Mouse (Mus musculus) cortical plate, adult 2 months (tissue): ENCODE results near the gene Mgll. TPM values are rescaled to one million over a fixed set of nuclear protein-coding genes. Genes with fewer than 3 reads are reported as not detected.

ENCODE experiments used
- H3K27ac ChIP-seq: fragments of 200-500 bp; 2 replicates; pipeline ENCODE4 v1.5.1; 2012; ENCODE audit warnings: low read length, control low read depth, inconsistent platforms; ENCODE audit not compliant: insufficient read depth
- H3K4me1 ChIP-seq: fragments of 200-500 bp; 2 replicates; pipeline ENCODE4 v1.6.1; 2011; ENCODE audit warnings: low read length; ENCODE audit not compliant: control insufficient read depth, insufficient read depth
- H3K4me3 ChIP-seq: fragments of 200-500 bp; 2 replicates; pipeline ENCODE4 v1.5.1; 2011; ENCODE audit warnings: mild to moderate bottlenecking, low read length, control low read depth; ENCODE audit not compliant: insufficient read depth
- CTCF ChIP-seq: fragments of 200-500 bp; IDR thresholded peaks from 2 replicates; pipeline ENCODE4 v1.5.1; 2011; ENCODE audit warnings: mild to moderate bottlenecking, control low read depth, low read length; ENCODE audit not compliant: insufficient read depth; ENCODE audit errors: extremely low read depth
- POLR2A ChIP-seq: fragments of 200-500 bp; IDR thresholded peaks from 2 replicates; pipeline ENCODE4 v1.6.1; 2011; ENCODE audit warnings: mild to moderate bottlenecking, low read length, control low read depth; ENCODE audit not compliant: insufficient read depth; ENCODE audit errors: extremely low read depth
- polyA plus RNA-seq: library from polyadenylated mRNA; depleted of rRNA; stranded (reverse); fragments of >200 nt; gene quantifications from 2 replicates; pipeline ENCODE4 v1.2.3, GENCODE M21; 2012

The Mgll gene
- polyA plus RNA-seq, 1 experiment = 220 TPM

GRCm38 (mm10) chr6:88820853-88821252 is 96.6 kb downstream of the Mgll start:
- no peak for TF ChIP-seq POLR2A
- no peak for TF ChIP-seq CTCF
- Histone ChIP-seq H3K4me3 (no peak overlapping the region), H3K4me1 (0 out of 2 replicates have a peak, but pooled peaks cover 2% of the 10 kb centered on the region), H3K27ac (no peak overlapping the region)

GRCm38 (mm10) chr6:88821294-88821693 is 97.1 kb downstream of the Mgll start:
- no peak for TF ChIP-seq CTCF
- TF ChIP-seq POLR2A = no peak
- H3K27ac ChIP-seq = no peak overlapping the region
- H3K4me1 ChIP-seq = 0 out of 2 replicates have a peak, but pooled peaks cover 2% of the 10 kb centered on the region
- H3K4me3 ChIP-seq = no peak overlapping the region

GRCm38 (mm10) chr6:88821901-88822300 is 97.7 kb downstream of the Mgll start:
- H3K27ac ChIP-seq = no peak overlapping the region
- no peak for TF ChIP-seq POLR2A
- no peak for TF ChIP-seq CTCF
- 0 out of 2 replicates have a peak, but pooled peaks cover 2% of the 10 kb centered on the region for H3K4me1 ChIP-seq
- no peak overlapping the region for H3K4me3 ChIP-seq

- TF ChIP-seq POLR2A (no peak), CTCF (no peak)
- Histone ChIP-seq H3K4me1 (0 out of 2 replicates have a peak, but pooled peaks cover 2% of the 10 kb centered on the region), H3K4me3 (no peak overlapping the region), H3K27ac (no peak overlapping the region)
These were observed 100.0 kb downstream of the Mgll start for GRCm38 (mm10) chr6:88824183-88824582.

- TF ChIP-seq POLR2A (no peak), CTCF (no peak)
These were observed 101.9 kb downstream of the Mgll start for GRCm38 (mm10) chr6:88826088-88826487.

GRCm38 (mm10) chr6:88826545-88826944 is 102.3 kb downstream of the Mgll start:
- TF ChIP-seq POLR2A (no peak), CTCF (no peak)
- Histone ChIP-seq H3K4me1 (no peaks in the 10 kb centered on the region), H3K27ac (peak overlapping the region; percentile 27; the same call in 1 of the 2 replicates), H3K4me3 (no peak overlapping the region)

More at GRCm38 (mm10) chr6:88826088-88826487, 101.9 kb downstream of the Mgll start:
- no peak overlapping the region for H3K27ac ChIP-seq
- 0 out of 2 replicates have a peak, but pooled peaks cover 2% of the 10 kb centered on the region for H3K4me1 ChIP-seq
- H3K4me3 ChIP-seq = no peak overlapping the region

- Histone ChIP-seq H3K4me3 (no peak overlapping the region), H3K4me1 (no peaks in the 10 kb centered on the region), H3K27ac (peak overlapping the region; percentile 27; the same call in 1 of the 2 replicates)
- TF ChIP-seq CTCF (no peak), POLR2A (no peak)
These were observed 102.8 kb downstream of the Mgll start for GRCm38 (mm10) chr6:88826965-88827364.

- Histone ChIP-seq H3K27ac (0 out of 2 replicates have a peak overlapping the region, but pooled peaks have one; percentile 16), H3K4me3 (no peak overlapping the region), H3K4me1 (no peaks in the 10 kb centered on the region)
- TF ChIP-seq POLR2A (no peak), CTCF (peak; percentile 28; the same call in 1 of the 2 replicates)
These were observed 103.4 kb downstream of the Mgll start for GRCm38 (mm10) chr6:88827395-88828205.

- Histone ChIP-seq H3K27ac (no peak overlapping the region), H3K4me3 (no peak overlapping the region), H3K4me1 (no peaks in the 10 kb centered on the region)
- TF ChIP-seq CTCF = no peak
- no peak for TF ChIP-seq POLR2A
These were observed 104.2 kb downstream of the Mgll start for GRCm38 (mm10) chr6:88828206-88829009.
